Mouse (Mus musculus) liver, adult (tissue): ENCODE results near the gene Rora.

Source experiments
- GATA4 ChIP-seq: IDR thresholded peaks from 2 replicates; pipeline ENCODE4 v1.6.1; 2014; ENCODE audit warnings: mild to moderate bottlenecking, low read length; ENCODE audit not compliant: insufficient replicate concordance

Rora gene

GRCm38 (mm10) chr9:69310524-69310923 lies 656.9 kb downstream of the Rora start:
- no peak for TF ChIP-seq GATA4

- no peak for TF ChIP-seq GATA4
Measured at GRCm38 (mm10) chr9:69313297-69313696, 659.7 kb downstream of the Rora start.

GRCm38 (mm10) chr9:69314451-69315210 lies 661.0 kb downstream of the Rora start:
- TF ChIP-seq GATA4: peak; percentile 37; the same call in 1 of the 2 replicates

- TF ChIP-seq GATA4: no peak
Measured at GRCm38 (mm10) chr9:69317527-69318115, 664.0 kb downstream of the Rora start.

GRCm38 (mm10) chr9:69319434-69319833 lies 665.8 kb downstream of the Rora start:
- no peak for TF ChIP-seq GATA4

- TF ChIP-seq GATA4: peak; percentile 61; the same call in 1 of the 2 replicates
Measured at GRCm38 (mm10) chr9:69319913-69320634, 666.5 kb downstream of the Rora start.

GRCm38 (mm10) chr9:69320635-69321027 lies 667.0 kb downstream of the Rora start:
- TF ChIP-seq GATA4: no peak

- TF ChIP-seq GATA4: no peak
Measured at GRCm38 (mm10) chr9:69321956-69322355, 668.4 kb downstream of the Rora start.

- TF ChIP-seq GATA4: no peak
Measured at GRCm38 (mm10) chr9:69323831-69324230, 670.2 kb downstream of the Rora start.

GRCm38 (mm10) chr9:69327077-69327476 lies 673.5 kb downstream of the Rora start:
- TF ChIP-seq GATA4: no peak

GRCm38 (mm10) chr9:69327591-69327990 lies 674.0 kb downstream of the Rora start:
- no peak for TF ChIP-seq GATA4

GRCm38 (mm10) chr9:69331790-69332189 lies 678.2 kb downstream of the Rora start:
- TF ChIP-seq GATA4: no peak

- no peak for TF ChIP-seq GATA4
Measured at GRCm38 (mm10) chr9:69332802-69333568, 679.4 kb downstream of the Rora start.

GRCm38 (mm10) chr9:69333654-69334053 lies 680.1 kb downstream of the Rora start:
- no peak for TF ChIP-seq GATA4

- no peak for TF ChIP-seq GATA4
Measured at GRCm38 (mm10) chr9:69334106-69334505, 680.5 kb downstream of the Rora start.
